Mouse (Mus musculus): ENCODE measurements at regions not wholly inside any gene's neighbourhood (a gene's known extent, or its start where the extent isn't known, plus 50 kb on each side); places are given as distances from the start of the nearest gene placed in this dataset. TPM values are rescaled to one million over a fixed set of nuclear protein-coding genes. Genes with fewer than 3 reads are reported as not detected.

Small RNAs in the stretch of these regions (microRNA-seq; reads per million reads assigned to microRNA genes)
- gene Gm44326 (not detected), gene Mir5099 (115 reads per million, percentile 53 among the genes with 10 or more reads in this experiment)
